Mouse (Mus musculus) CH12.LX (cell line): Measurements from ENCODE around the gene Cuedc1.

Source experiments
- CTCF ChIP-seq, 2 experiments: IDR thresholded peaks in 1 of 2; conservative IDR thresholded peaks in 1 of 2; 2 replicates each; pipeline ENCODE4 v1.5.1; 2011 to 2012; ENCODE audit warnings: low read depth in 2 of 2, low read length in 2 of 2, improper control_type of control experiment in 1 of 2, inconsistent platforms in 1 of 2, mild to moderate bottlenecking in 1 of 2, moderate library complexity in 1 of 2
- E2F4 ChIP-seq: IDR thresholded peaks from 2 replicates; pipeline ENCODE4 v1.6.1; 2011; ENCODE audit warnings: low read depth, low read length, improper control_type of control experiment; ENCODE audit not compliant: insufficient replicate concordance
- EP300 ChIP-seq: IDR thresholded peaks from 2 replicates; pipeline ENCODE4 v1.6.1; 2011; ENCODE audit warnings: low read length, improper control_type of control experiment
- ETS1 ChIP-seq: conservative IDR thresholded peaks from 2 replicates; pipeline ENCODE4 v1.6.1; 2012; ENCODE audit warnings: low read depth, mild to moderate bottlenecking, inconsistent platforms, low read length, improper control_type of control experiment, moderate library complexity
- HCFC1 ChIP-seq: IDR thresholded peaks from 2 replicates; pipeline ENCODE4 v1.6.1; 2012; ENCODE audit warnings: low read depth, mild to moderate bottlenecking, inconsistent platforms, low read length, improper control_type of control experiment
- JUN ChIP-seq: IDR thresholded peaks from 2 replicates; pipeline ENCODE4 v1.6.1; 2011; ENCODE audit warnings: low read depth, mild to moderate bottlenecking, low read length, improper control_type of control experiment, moderate library complexity; ENCODE audit not compliant: insufficient read depth
- KAT2A ChIP-seq: IDR thresholded peaks from 2 replicates; pipeline ENCODE4 v1.6.1; 2012; ENCODE audit warnings: low read length, improper control_type of control experiment, inconsistent platforms; ENCODE audit not compliant: insufficient replicate concordance
- SIN3A ChIP-seq: IDR thresholded peaks from 2 replicates; pipeline ENCODE4 v1.6.1; 2012; ENCODE audit warnings: low read length, improper control_type of control experiment, inconsistent platforms
- USF1 ChIP-seq: IDR thresholded peaks from 2 replicates; pipeline ENCODE4 v1.6.1; 2014; ENCODE audit warnings: low read depth, mild to moderate bottlenecking, inconsistent platforms, low read length, improper control_type of control experiment
- ZC3H11A ChIP-seq: IDR thresholded peaks from 2 replicates; pipeline ENCODE4 v1.6.1; 2012; ENCODE audit warnings: low read depth, mild to moderate bottlenecking, inconsistent platforms, low read length, improper control_type of control experiment
- ZNF384 ChIP-seq: IDR thresholded peaks from 2 replicates; pipeline ENCODE4 v1.6.1; 2012; ENCODE audit warnings: low read depth, low read length, improper control_type of control experiment, inconsistent platforms

- TF ChIP-seq CTCF (conservative IDR thresholded peaks at IDR 0.05 in 1 of 2, IDR thresholded peaks at IDR 0.05 in 1 of 2; ENCODE audit: low read depth in 2 of 2, low read length in 2 of 2): no peak
- no peak for TF ChIP-seq USF1
- no peak for TF ChIP-seq E2F4
- TF ChIP-seq ETS1: no peak
- no peak for TF ChIP-seq JUN
- TF ChIP-seq EP300: no peak
- TF ChIP-seq ZNF384: no peak
- no peak for TF ChIP-seq SIN3A
- TF ChIP-seq KAT2A: no peak
- no peak for TF ChIP-seq HCFC1
- no peak for TF ChIP-seq ZC3H11A
Measured at GRCm38 (mm10) chr11:88162740-88163139, 64.9 kb downstream of the Cuedc1 start.
